Mouse (Mus musculus) monocyte, adult 2 months (primary cell): ENCODE measurements around the gene Fcrlb.
"Not testable (repeated sequence)": the region's sequence is repeated elsewhere in the genome, so short reads cannot be mapped to it uniquely, and the experiment has no call there.

ENCODE experiments used
- DNase-seq, 2 experiments: peaks; one replicate each; pipeline ENCODE4 v3.0.0; 2022; ENCODE audit warnings: low spot score in 2 of 2, low read depth in 1 of 2

Fcrlb gene

DNA sequence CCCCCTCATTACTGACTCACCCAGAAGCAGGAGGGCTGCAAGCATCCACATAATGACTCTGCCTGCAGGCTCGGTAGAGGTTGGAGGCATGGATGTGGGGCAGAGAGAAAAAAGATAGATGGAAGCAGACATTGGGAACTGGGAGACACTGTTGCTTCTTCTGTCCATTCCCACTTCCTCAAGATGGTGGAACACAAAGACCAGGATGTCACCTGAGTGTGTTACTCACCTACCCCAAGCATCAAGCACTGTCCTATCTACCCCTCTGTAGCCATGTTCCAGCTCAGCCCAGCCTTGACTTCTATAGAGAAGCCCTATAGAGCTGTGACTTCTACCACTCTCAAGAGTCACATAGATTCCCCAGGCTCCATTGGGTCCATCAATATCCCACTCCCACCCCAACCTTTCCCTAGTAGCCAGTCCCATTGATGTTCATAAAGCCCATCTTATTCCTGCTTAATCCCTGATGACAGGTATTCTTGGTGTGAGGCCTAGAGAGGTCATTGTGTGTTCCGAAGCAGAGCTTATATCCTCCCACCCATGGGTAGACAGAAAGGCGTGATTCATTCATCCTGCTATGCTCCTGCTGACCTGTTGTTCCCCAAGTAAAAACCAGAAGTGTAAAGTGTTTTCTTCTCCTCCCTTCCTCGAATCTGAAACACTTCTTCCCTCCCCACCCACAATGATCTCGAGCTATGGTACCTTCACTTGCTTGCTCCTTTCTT, at the start of gene Fcrlb:
TSS of gene Fcrlb (minus strand) at position 51 of the 725 bp plus-strand sequence.
- DNase-seq = no peak

DNA sequence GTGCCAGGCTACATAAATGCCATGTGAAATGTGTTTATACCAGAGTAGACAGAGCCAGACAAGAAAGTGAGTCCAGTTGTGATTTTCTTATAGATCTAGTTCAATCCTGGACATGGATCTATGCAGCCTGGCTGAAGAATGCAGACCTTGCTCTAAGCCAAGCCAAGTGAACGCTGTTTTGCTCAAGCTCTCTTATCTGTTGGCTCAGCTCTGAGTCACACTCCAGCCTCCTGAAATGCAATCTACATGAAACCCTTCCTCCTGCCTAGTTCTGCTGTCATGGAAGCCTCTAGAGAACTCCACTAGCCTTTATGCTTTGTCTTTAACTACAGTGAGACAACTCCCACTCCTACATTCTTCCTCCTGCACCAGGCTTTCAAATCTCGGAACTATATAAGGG, 49.6 kb upstream of the Fcrlb start:
- DNase-seq = no peak

DNA sequence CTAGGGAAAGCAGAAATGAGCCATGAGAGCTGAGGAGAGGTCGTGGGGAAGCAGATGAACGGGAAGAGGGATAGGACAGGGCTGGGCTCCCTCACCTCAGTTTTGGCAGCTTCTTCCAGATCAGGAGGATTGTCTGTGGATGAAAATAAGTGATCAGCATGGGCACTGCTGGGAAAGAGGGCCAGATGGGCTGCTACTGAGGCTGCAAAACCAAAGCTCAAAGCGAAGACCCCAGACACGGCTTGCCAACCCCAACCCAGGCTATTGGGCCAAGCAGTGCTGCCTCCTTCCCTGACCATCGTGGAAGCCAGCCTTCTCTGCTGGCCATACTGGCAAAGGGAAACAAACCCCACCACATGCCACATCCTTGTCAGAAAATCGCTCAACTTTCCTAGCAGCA, 48.4 kb upstream of the Fcrlb start:
- no peak for DNase-seq

DNA sequence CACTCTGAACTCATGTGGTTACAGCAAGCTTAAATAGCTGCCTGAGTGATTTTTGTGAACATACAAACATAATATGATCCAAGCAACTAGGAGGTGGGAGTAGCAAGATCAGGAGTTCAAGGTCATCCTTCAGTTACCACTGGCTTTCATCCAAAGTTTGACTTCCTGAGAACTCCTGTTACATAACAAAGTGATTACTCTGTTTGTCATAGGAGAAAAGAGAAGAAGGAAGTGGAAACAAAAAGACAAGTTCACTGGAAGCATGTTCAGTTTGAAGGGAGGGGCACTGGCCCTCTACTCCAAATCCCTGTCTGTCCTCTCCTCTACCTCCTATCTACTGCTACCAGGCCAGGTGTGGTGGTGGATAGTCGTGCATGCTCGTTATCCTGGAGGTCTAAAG, 47.0 kb upstream of the Fcrlb start:
- DNase-seq = no peak

DNA sequence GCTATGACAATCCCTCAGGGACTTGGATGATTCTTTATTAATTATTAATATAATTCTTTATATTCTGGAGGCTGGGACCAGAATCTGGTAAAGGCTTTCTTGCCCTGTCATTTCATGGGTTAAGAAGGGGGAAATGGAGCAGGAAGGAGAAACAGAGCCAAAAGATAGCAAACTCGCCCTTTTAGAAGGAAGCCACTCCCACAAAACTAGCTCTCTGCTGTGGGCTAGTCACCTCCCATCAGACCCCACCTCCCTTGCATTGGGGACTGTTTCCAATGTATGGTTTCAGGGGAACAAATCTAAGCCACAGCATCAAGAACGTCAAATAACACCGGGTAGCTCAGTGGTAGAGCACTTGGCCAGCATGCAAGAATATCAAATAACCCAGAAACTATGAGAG, 45.5 kb upstream of the Fcrlb start:
- DNase-seq = no peak

DNA sequence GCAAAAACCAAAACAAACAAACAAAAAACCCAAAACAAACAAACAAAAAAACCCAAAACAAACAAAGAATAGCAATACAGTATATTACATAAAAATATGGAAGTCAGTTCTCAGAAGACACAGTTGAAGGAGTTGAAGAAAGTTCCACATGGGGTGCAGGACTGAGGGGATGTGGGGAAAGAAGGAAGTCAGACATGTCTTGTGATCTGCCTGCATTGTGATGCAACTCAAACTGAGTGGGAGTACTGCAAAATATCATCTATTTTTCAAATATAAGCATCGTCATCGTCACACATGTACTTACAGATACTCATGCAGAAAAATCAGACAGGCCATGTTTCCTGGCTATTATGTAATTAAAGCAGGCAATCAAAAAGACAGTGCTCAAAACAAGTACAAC, 40.5 kb upstream of the Fcrlb start:
- DNase-seq = peak in 1 of 2 experiments; percentile 29

DNA sequence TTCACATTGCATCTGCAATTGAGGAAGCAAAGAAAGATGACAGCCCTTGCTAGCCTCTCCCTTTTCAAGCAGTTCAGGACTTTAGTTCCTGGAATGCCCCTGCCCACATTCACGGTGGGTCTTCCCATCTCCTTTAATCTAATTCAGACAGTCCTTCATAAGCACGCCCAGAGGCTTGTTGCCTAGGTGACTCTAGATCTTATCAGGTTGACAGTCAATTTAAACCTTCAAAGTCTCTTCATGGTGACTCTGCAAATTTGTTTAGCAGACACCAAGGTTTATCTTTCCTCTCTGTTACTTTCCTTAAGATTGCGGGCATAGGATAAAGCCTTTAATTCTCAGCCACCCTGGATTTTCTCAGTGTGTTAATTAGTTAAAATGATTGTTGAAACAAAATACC, 38.0 kb upstream of the Fcrlb start:
- no peak for DNase-seq

DNA sequence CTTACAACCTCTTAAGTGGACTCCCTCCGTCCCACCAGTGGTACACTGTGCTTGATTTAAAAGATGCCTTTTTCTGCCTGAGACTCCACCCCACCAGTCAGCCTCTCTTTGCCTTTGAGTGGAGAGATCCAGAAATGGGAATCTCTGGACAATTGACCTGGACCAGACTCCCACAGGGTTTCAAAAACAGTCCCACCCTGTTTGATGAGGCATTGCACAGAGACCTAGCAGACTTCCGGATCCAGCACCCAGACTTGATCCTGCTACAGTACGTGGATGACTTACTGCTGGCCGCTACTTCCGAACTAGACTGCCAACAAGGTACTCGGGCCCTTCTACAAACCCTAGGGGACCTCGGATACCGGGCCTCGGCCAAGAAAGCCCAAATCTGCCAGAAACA, 32.2 kb upstream of the Fcrlb start:
- not testable (repeated sequence) for DNase-seq

DNA sequence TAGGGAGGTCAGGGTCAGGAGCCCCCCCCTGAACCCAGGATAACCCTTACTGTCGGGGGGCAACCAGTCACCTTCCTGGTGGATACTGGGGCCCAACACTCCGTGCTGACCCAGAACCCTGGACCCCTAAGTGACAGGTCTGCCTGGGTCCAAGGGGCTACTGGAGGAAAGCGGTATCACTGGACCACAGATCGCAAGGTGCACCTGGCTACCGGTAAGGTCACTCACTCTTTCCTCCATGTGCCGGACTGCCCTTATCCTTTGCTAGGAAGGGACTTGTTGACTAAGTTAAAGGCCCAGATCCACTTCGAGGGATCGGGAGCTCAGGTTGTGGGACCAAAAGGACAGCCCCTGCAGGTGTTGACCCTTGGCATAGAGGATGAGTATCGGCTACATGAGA, 31.4 kb upstream of the Fcrlb start:
- not testable (repeated sequence) for DNase-seq

DNA sequence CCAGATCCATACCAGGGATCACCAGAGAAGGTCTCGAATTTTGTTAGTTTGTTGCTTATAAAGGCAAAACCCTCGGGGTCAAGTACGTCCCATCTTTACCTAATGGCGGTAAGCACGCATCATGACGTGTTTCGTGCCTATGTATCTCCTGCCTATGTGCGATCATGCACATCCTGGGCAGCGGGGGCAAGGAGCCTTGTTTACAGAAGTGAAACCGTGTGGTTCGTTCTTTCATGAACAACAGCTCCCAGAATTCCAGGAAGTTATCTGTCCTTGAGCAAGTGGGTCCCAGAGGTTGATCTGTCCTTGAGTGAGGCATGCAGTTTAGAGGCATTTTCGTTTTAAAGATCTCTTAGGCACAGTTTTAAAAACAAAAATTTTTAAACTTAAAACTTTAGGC, 26.5 kb upstream of the Fcrlb start:
- peak; percentile 45 to 54 for DNase-seq

DNA sequence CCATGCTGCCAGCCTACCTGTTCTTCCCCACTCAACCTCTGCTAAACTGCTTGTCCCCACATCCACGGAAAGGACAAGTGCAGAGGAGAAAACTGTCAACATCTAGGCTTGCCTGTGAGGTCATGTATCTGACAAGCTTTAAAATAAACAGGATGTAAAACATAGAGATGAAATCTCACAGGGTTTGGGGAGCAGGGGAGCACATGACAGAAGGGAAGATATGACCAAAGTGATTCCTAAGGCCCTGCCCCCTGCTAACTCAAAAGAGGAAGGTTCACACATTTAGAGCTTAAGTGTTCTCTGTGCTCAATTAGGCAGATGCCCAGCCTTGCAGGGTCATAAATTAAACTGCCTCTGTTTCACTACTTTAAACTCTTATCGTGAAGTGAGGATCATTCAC, 21.6 kb upstream of the Fcrlb start:
- no peak for DNase-seq

DNA sequence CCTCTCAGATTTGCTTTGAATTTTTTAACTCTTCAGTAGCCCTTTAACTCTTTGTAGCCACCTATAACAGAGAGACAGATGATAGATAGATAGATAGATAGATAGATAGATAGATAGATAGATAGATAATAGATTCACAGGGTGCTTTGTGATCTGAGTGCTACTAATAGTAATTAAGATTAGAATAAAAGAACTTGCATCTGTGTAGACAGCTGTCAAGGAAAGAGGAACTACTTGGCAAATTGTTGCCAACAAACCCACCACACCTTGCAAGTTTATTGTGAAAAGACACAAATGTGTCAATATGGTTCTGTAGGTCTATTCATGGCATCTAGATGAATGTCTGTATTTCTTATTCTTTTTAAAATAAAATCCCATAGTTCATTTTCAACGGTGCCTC, 21.2 kb upstream of the Fcrlb start:
- no peak for DNase-seq

DNA sequence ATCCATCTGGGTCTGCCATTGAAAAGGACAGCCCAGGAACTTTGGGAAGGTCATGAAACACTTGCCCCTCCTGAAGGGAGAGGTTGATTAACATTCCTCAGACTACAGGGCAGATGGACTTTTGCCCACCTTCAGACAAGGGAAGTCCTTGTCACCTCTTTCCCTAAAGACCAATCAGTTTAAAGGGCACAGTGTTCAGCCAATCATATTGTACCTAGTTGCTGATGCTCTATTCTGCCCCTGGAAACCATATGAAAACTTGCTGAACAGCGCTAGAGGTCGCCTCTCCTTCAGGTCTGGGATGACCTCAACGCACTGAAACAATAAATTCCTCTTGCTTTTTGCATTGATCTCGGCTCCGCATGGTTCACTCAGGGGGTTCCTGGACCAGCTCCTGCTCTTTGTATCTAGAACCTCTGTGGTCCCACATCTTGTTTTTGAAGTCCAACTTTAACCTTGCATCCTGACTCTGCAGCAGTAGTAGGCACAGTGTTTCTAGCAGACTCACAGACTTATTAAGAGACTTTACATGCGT, 20.7 kb upstream of the Fcrlb start:
- DNase-seq = no peak

DNA sequence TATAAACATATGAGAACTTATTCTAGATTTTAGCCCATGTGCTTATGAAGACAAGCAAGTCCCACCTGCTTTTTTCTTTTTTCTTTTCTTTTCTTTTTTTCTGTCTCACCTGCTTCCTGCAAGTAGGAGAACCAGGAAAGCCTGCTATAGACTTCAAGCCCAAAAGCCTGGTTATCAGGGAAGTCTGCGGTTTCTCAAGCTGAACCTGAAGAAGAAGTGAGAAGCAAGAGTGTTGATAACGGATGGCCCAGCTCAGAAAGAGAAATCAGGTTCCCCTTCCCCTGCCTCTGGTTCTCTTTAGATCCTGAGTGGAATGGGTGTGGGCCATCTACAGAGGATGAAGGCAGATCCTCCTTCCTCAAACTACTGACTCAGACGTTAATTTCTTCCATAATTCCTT, 19.3 kb upstream of the Fcrlb start:
- DNase-seq = no peak

DNA sequence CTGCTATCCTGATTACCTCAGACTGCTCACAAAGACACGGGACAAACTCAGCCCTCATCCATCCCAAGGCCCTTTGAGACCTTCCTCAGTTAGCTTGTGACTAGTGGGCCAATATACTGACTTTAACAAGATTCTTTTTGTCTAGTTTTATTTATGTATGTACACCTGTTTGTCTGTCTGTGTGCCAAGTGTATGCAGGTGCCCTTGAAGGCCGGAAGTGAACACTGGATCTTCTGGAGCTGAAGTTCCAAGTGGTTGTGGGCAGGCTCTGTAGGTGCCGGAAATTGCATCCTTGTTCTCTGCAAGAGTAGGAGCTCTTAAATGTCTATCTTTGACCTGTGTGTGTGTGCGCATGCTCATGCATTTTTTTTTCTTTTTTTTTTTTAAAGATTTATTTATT, 16.5 kb upstream of the Fcrlb start:
- DNase-seq = no peak

DNA sequence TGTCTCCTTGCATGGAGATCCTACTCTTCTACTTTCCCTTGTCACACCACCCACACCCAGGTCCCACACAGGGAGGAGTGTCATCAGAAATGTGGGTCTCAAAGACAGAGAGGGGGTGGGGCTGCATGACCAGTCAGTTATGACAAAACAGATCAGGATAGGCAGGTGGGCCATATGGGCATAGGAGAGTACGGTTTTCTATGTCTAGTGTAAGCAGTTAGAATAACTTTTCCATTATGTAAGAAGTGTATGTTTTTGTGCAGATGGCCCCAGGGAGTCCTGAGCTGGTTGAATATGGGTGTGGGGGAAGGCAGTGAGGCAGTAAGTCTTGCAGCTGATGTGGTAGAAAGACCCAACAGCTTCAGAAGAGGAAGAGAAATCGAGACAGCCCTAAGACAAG, 15.7 kb upstream of the Fcrlb start:
- DNase-seq = no peak

DNA sequence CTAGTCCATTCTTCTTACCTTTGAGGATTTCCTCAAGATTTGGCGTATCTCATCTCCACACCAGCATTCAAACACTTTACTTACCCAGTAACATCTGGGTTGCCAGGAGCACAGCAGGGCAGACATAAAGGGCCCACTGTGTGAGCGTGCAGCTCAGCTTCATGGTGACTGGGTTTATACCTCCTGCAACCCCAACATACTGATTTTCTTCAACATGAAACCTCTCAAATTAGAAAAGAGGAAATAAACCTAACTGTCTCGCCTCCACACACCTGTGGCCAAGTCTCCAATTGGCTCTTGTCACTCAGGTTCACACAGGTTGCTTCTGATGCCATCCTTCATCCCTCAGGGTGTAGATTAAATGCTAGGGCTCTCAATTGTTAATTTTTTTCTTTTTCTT, 14.6 kb upstream of the Fcrlb start, which contains the start of gene Fcrla:
TSS of gene Fcrla (minus strand) at position 206 of the 400 bp plus-strand sequence.
- no peak for DNase-seq

DNA sequence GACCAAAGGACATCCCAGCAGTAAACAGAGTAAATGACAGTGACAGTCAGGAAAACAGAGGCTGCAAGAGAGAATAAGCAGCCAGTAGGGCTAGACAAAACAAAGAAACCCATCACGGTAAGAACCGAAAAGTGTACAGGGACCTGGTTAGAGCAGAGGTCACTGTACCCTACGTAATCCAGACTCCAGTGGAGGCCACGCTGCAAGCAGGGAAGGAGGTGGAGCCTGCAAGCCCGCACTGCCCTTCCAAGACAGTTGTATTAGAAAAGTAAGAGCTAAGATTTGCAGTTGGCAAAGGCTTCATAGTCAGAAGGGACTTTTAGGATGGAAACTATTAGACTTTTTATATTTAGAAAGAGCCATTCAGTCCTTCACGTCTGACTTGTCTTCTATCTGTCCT, 14.2 kb upstream of the Fcrlb start:
- no peak for DNase-seq

DNA sequence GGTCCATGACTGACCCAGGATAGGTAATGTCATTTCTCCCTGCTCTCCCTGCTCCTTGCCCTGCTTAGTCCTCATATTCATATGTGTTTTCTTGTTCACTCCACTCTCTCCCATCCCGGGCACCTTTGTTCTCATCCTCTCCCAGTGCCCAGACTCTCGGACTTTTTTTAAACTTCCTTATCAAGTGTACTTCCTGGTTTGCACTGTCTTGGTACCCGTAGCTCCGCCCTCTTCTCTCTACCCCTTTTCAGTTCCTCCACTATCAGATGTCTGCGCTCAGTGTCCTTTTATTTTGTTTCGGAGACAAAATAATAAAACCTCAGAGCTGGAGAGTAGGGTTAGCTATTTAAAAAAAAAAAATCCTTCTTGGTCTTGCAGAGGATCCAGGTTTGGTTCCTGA, 11.7 kb upstream of the Fcrlb start:
- DNase-seq = no peak

DNA sequence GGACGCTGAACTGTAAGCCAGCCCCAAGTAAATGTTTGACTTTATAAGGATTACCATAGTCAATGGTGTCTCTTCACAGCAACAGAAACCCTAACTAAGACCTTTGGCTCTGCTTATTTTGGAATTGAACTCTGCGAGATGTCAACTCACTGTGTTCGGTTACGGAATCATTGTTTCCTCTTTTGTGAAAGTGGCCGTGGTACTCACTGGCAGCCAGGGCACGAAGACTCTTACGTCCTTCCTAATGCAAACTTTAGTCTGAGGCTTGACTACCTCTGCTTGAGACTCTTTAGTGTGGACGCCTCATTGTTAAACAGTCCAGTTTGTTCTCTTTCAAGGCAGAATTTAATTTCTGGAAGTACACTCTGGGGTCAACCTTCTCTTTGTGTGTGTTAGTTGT, 6.6 kb upstream of the Fcrlb start:
- no peak for DNase-seq

DNA sequence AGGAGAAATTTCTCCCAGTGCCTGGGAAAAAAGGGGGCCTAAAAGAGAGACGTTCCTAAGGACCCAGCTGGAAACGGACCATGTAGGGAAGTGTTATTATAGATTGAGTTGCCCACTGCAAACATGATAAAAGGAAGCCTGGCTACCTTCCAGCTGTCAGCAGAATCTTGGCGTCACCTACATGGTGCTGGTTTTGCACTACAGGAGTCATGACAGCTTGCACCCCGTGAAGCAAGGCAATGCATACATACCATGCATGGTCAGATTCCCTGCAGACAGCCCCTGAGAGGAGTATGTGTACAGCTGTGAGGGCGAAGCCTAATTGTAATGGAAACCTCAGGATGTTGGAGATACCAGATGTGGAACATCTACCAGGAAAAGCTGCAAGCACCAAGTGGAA, 2.9 kb upstream of the Fcrlb start:
- no peak for DNase-seq

DNA sequence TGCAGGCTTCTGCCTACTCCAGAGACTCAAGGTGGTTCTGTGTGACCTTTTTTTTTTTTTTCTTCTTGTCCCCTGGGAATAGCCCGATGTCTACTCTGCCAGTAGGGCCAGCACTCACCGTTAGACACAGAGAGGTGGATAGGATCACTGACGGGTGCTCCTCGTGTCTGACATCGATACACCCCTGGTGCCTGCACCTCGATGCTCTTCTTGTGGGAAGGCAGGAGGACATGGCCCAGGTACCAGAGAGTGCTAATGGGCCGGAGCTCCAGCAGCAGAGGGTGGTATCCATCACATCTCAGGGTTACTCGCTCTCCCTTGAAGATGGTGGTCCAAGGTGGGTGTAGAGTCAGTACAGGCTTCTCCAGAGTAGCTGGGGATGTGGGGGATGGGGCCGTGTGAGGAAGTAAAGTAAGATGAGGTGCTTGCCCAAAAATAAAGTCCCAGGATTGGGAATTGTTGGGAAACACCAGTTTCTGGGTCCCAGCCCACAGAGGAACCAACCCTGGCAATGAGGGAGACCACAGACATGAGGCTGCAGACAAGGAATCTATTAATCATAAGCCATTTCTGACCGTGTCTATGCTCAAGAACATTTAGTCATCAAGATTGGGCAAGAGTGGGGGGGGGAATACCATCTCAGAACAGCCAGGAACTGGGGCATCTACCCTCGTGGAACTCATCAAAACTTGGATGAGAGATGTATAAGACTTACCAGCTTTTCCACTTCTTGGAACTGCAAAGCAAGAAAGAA, 657 bp downstream of the Fcrlb start:
- no peak for DNase-seq

DNA sequence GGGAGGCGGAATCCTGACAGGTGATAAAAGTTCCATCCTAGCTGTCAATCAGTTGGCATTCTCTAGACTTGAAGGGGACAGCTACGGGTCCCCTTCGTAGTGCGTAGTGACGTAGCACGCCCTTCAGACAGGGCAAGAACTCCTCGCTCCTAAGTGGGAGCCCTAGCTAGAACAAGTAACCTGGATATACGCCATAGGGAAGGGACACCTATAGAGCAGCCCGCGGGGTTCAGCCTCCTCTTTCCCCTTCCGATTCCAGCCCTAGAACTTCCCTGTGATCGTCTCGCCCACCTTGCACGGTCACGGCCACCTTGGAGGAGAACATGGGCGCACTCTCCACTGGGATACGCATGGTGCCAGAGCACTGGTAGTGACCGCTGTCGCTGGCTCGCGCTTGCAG, 4.4 kb downstream of the Fcrlb start:
- no peak for DNase-seq
